Mouse (Mus musculus) kidney, postnatal 0 days (tissue): ENCODE data around the gene Ndufaf2. TPM values are rescaled to one million over a fixed set of nuclear protein-coding genes. Genes with fewer than 3 reads are reported as not detected.

Experiments used
- ATAC-seq: fragments of 200-750 bp; cut with Nextera tagmentation; replicated peaks from 2 replicates; pipeline ENCODE4 v1.8.0; 2017; ENCODE audit warnings: low read depth, moderate number of reproducible peaks, moderate TSS enrichment, moderate library complexity; ENCODE audit not compliant: low FRiP score
- DNase-seq: peaks from one replicate; pipeline ENCODE4 v3.0.0-alpha.2; 2016; ENCODE audit warnings: low spot score
- H3K27ac ChIP-seq: fragments of 300-500 bp; sonication (generic); 2 replicates; pipeline ENCODE4 v1.5.1; 2014; ENCODE audit warnings: mild to moderate bottlenecking
- H3K27me3 ChIP-seq: fragments of 300-500 bp; sonication (generic); 2 replicates; pipeline ENCODE4 v1.6.1; 2014; ENCODE audit warnings: low read length, mixed read lengths; ENCODE audit not compliant: insufficient read depth
- H3K36me3 ChIP-seq: fragments of 300-500 bp; sonication (generic); 2 replicates; pipeline ENCODE4 v1.6.1; 2014; ENCODE audit warnings: low read length, mixed read lengths; ENCODE audit not compliant: insufficient read depth
- H3K4me1 ChIP-seq: fragments of 300-500 bp; sonication (generic); replicated peaks from 2 replicates; pipeline ENCODE4 v1.6.1; 2014; ENCODE audit warnings: antibody characterized with exemption, low read length, mixed read lengths; ENCODE audit not compliant: insufficient read depth
- H3K4me2 ChIP-seq: fragments of 300-500 bp; sonication (generic); 2 replicates; pipeline ENCODE4 v1.6.1; 2014; ENCODE audit warnings: mild to moderate bottlenecking, low read length, moderate library complexity, mixed read lengths
- H3K4me3 ChIP-seq: fragments of 300-500 bp; sonication (generic); replicated peaks from 2 replicates; pipeline ENCODE4 v1.5.1; 2014; ENCODE audit warnings: low read depth, low read length
- H3K9ac ChIP-seq: fragments of 300-500 bp; sonication (generic); 2 replicates; pipeline ENCODE4 v1.6.1; 2014; ENCODE audit warnings: low read depth, low read length
- H3K9me3 ChIP-seq: fragments of 300-500 bp; sonication (generic); replicated peaks from 2 replicates; pipeline ENCODE4 v1.6.1; 2016; ENCODE audit warnings: low read length, inconsistent platforms, mixed read lengths
- CTCF ChIP-seq: IDR thresholded peaks from 2 replicates; pipeline ENCODE4 v1.5.1; 2016; ENCODE audit warnings: antibody characterized with exemption, low read depth, mild to moderate bottlenecking, moderate library complexity
- WGBS: fragments of 180-500 bp; shearing (Covaris S2); extraction: QIAGEN DNeasy Blood & Tissue Kit; methylation state at CpG from one replicate; pipeline ENCODE4 v1.1.7; 2014; 5-methylcytosine and 5-hydroxymethylcytosine counted together
- polyA plus RNA-seq: library from polyadenylated mRNA; unstranded; fragments of >200 nt; fragmentation: Nextera tagmentation; extraction: Ambion mirVana; gene quantifications from 2 replicates; pipeline ENCODE4 v1.2.1, GENCODE M21; 2015

The Ndufaf2 gene
- polyA plus RNA-seq, 1 experiment from 2014 or later, result 79.3 TPM

DNA sequence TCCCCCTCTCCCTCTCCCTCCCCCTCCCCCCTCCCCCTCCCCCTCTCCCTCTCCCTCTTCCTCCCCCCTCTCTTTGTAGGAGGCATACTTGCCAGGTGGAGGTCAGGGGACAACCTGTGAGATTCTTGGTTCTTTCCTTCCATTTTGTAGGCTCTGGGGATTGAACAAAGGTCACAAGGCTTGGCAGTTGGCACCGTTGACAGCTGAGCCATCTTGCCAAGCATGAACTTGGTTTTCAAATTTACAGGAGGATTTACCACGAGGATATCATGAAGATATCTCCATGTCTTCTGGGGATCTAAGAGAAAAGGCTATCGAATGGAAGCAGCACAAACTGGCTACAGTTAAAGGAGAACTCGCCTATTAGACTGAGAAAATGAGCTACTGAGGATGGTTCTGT is 196.9 kb downstream of the Ndufaf2 start:
- Histone ChIP-seq H3K4me3 (no peak overlapping the region), H3K9ac (no peak overlapping the region), H3K4me1 (peaks cover 10% of the 10 kb centered on the region), H3K4me2 (no peak overlapping the region), H3K27me3 (no peaks in the 10 kb centered on the region), H3K27ac (peak overlapping the region; percentile 36; the same call in 1 of the 2 replicates), H3K36me3 (no peaks in the 10 kb centered on the region), H3K9me3 (no peaks in the 10 kb centered on the region)
- DNase-seq (no peak), ATAC-seq (no peak)
- no peak for TF ChIP-seq CTCF
- 66% methylated on average over 4 of the region's 4 CpGs for WGBS

DNA sequence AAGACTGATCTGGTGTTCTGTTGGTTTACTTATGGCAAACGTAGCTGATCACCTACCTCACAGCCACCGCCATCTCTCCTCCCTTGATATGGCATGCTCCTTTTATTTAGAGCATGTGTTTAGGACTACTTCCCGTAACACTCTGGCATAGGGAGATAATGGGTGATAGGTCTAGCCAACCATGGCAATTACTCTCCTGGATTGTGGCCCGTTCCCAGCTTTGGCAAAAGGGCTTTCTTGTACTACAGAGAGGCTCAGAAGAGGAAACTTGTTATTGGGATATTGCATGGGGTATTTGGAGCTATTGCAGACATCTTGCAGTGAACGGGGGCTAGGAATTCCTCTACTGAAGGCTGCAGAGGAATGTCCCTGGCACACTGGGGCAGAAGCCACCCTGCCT is 197.9 kb downstream of the Ndufaf2 start:
- Histone ChIP-seq H3K4me2 (no peak overlapping the region), H3K27me3 (no peaks in the 10 kb centered on the region), H3K9me3 (no peaks in the 10 kb centered on the region), H3K9ac (no peak overlapping the region), H3K4me1 (peaks cover 10% of the 10 kb centered on the region), H3K4me3 (no peak overlapping the region), H3K36me3 (no peaks in the 10 kb centered on the region), H3K27ac (no peak overlapping the region)
- WGBS, result 83% methylated on average over 5 of the region's 5 CpGs
- TF ChIP-seq CTCF, result no peak
- no peak for DNase-seq
- ATAC-seq, result no peak

DNA sequence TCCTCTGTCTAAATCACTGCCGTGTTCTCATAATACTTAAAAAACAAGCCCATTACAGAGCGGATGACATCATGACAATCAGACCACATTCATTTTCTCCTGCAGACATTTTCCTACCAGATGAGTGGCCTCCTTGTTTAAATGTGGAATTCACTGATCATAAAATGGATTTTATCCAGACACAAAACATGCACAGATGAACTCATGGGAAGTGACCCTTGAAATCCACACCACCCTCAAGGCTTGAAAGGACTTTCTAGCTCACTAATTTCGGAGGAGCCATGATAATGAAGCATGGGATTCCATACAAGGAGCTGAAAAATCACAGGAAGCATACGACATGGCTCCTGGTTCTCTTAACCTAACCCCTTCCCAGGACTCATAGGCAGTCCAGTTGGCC is 198.5 kb downstream of the Ndufaf2 start:
- ATAC-seq (no peak), DNase-seq (no peak)
- no peak overlapping the region for H3K4me2 ChIP-seq
- H3K36me3 ChIP-seq, result no peaks in the 10 kb centered on the region
- H3K4me3 ChIP-seq, result no peak overlapping the region
- no peaks in the 10 kb centered on the region for H3K9me3 ChIP-seq
- no peak overlapping the region for H3K27ac ChIP-seq
- no peaks in the 10 kb centered on the region for H3K27me3 ChIP-seq
- TF ChIP-seq CTCF, result no peak
- no peak overlapping the region for H3K9ac ChIP-seq
- peaks cover 10% of the 10 kb centered on the region for H3K4me1 ChIP-seq
- WGBS, result 68% methylated on average over 4 of the region's 4 CpGs

DNA sequence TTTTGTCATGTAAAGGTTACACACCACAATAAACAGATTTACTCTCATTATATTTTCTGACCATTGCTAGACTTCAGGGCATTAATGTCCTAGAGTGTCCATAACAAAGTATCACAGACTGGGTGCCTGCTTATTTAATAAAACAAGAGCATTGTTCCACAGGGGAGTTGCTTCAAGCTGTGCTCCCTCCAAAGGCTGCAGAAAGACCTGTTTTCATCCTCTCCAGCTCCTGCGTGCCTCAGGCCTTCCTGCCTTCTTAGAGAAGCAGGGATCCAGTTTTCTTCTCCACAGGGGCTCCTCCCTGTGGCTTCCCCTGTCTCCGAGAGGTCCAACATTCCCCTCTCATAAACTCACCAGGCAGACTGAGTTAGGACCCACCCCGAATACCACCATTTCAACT is 202.2 kb downstream of the Ndufaf2 start:
- Histone ChIP-seq H3K27ac (peak overlapping the region; percentile 54), H3K4me3 (no peak overlapping the region), H3K9ac (no peak overlapping the region), H3K4me2 (no peak overlapping the region), H3K36me3 (no peaks in the 10 kb centered on the region), H3K4me1 (peaks cover 13% of the 10 kb centered on the region), H3K27me3 (no peaks in the 10 kb centered on the region), H3K9me3 (no peaks in the 10 kb centered on the region)
- TF ChIP-seq CTCF, result no peak
- no peak for ATAC-seq
- DNase-seq, result no peak
- 46% methylated on average over 3 of the region's 3 CpGs for WGBS

DNA sequence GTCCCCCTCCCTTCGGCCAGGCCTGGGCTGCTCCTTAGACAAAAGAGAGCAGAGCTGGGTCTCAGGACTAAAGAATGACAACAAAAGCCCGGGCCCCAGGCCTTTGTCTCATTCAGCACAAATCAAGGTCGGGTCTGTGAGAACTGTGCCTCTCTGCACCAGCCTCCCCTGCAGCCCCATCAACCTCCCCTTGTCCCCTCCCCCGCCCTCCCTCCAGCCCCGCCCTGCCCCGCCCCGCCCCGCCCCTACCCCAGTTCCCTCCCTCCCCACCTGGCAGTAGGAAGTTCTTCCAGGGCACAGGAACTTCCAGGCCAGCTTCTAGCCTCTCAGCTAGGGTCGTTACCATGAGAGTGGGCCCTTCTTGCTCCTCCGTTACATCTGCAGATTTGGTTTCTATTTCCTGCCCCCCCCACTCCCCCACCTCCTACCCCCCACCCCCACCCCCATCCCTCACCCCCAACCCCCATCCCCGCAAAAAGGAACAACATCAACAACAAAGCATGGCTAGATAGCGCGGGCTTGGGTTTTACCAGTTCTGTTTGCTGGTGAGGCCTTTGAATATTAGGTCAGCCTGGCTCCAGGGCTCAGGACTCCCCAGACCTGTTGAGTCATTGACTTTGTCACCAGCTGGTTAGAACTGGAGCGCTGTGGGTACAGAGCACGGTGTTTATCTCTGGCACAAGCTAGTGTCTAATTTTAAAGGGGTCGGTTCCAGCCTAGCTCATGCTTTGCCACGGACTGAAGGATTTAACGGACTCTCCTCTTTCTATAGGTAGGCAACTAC is 202.9 kb downstream of the Ndufaf2 start:
- peak; percentile 47 for DNase-seq

DNA sequence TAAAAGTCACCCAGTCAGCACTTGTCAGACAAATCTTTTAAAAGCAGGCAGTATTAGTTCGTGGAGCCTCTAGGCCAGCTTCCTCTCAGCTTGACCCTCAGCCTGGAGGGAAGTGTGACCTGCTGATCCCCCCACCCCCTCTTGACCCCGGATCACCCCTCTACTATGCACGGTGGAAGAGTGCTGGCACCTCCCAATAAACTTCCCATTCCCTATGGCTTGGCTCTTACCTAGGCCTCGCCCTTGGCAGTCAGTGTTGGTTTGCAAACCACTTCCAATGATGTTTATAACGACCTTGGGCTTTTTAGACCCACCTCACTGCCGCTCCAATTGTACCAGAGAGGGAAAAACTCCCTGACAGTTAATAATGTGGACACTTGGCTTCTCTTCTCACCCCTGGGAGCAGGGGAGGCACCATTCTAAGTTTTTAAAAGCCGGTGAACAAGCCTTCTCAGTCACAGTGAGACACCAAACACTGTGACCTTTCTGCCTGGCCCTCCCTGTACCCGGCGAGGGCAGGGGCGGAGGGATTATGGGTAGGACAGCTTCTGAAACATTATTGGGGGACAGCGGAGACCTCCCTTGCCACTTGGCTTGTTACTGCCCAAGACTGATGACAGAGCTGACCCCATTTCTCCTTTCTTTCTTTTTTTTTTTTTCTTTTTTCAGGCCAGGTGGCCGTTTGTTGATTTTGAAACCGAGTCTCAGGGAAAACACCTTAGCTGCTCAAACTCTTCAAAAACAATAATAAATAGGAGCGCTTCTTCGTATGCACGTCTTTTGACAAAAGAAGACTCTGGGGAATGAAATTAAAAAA is 203.8 kb downstream of the Ndufaf2 start:
- WGBS, result 30% methylated on average over 16 of the region's 16 CpGs
- Histone ChIP-seq H3K27ac (peak overlapping the region; percentile 54), H3K36me3 (no peaks in the 10 kb centered on the region), H3K4me2 (0 out of 2 replicates have a peak overlapping the region, but pooled peaks have one; percentile 19), H3K4me3 (no peak overlapping the region), H3K9ac (no peak overlapping the region), H3K4me1 (peaks cover 13% of the 10 kb centered on the region), H3K9me3 (no peaks in the 10 kb centered on the region), H3K27me3 (no peaks in the 10 kb centered on the region)
- DNase-seq (peak; percentile 62), ATAC-seq (no peak; the same call in 1 of the 2 replicates)
- TF ChIP-seq CTCF, result no peak

More for the DNA sequence above, 202.9 kb downstream of the Ndufaf2 start:
- 23% methylated on average over 17 of the region's 18 CpGs for WGBS
- Histone ChIP-seq H3K36me3 (no peaks in the 10 kb centered on the region), H3K4me1 (peaks cover 13% of the 10 kb centered on the region), H3K9ac (no peak overlapping the region), H3K4me3 (no peak overlapping the region), H3K27me3 (no peaks in the 10 kb centered on the region), H3K4me2 (0 out of 2 replicates have a peak overlapping the region, but pooled peaks have one; percentile 19), H3K27ac (peak overlapping the region; percentile 54), H3K9me3 (no peaks in the 10 kb centered on the region)
- no peak for TF ChIP-seq CTCF
- ATAC-seq, result peak; percentile 77
